Mouse (Mus musculus) CD4-positive naive resting alpha-beta T cell, adult 76 days (primary cell): ENCODE data around the gene Olfr701. TPM values are rescaled to one million over a fixed set of nuclear protein-coding genes. Genes with fewer than 3 reads are reported as not detected.

Experiments used
- total RNA-seq: library from RNA; stranded (reverse); gene quantifications from one replicate; pipeline ENCODE4 v1.2.4, GENCODE M21; 2023

Olfr701 gene
- not detected for total RNA-seq

DNA sequence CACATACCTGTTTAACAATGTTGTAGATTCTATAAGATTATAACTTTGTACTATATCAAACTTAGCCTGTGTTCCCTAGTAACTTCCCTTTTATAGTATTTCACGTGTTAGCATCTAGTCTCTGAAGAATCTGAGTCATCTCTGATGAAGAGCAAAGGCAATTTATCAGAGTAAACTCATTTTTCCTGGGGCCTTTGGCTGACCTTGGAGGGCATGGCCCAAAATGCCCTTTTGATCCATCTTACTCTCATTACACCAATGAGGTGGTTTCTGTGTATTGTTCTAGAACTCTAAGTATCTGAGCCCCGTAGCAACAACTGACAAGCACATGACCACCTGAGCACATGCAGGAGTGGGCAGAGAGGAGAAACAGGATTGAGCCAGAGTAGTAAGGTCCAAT is at the start of gene Olfr701:
Olfr701 (plus strand) TSS at position 301 of the 400 bp plus-strand sequence.

DNA sequence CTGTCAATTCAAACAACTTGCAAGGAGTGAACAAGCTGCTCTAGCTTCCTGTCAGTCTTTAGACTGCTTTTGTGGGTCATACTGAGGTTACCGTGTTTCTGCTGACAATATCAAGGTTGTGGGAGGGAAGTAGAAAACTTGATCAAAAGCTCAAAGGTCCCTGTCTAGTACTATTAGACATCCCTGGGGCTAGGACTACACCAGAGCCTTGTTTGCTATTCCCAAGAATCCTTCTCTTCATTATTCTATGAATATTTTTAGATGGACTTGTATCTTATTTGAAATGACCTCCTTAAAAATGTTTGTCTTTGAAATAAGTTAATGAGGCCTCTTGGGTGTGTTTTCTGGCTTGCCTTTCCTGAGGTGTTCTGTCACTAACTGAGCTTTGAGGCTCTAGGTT is 20.8 kb upstream of the Olfr701 start, which contains the start of gene Olfr699:
Olfr699 (minus strand) TSS at position 101 of the 400 bp plus-strand sequence.

DNA sequence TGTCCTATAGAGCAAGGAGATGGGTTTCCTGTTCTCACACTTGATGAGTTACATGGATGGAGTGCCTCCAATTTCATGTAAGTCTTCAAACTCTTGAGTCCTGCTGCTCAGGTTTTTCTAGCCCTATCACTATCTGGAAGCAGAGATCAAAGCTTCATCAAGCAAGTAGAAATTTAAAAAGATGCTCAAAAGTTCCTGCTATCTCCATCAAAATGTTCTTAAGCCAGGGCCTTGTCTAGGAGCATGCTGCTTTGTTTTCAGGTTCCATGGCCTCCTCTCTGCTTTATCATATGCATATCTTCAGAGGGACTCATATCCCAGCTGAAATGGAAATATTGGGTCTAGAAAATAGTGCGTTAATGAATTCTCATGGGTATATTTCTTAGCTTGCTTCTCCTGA is 5.2 kb upstream of the Olfr701 start, which contains the start of gene Olfr700:
Olfr700 (minus strand) TSS at position 101 of the 400 bp plus-strand sequence.

DNA sequence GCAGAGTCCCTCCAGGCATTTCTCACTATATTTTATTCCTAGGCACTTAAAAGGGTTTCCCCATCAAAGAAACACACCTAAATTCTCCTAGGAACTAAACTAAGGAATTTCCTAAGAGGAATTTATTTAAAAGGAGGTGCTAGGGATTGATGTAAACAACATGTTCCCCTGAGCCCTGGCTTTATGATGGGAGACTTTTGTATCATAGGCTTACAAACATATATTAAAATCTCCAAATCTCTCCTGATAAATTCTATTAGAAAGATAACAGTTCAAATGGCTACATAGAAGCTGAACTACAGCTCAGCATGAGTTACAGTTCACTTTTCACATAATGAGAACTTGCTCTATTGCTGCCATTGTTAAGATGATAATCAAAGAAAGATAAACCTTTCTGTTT is 19.9 kb downstream of the Olfr701 start, which contains the start of gene Olfr702:
Olfr702 (minus strand) TSS at position 101 of the 400 bp plus-strand sequence.

DNA sequence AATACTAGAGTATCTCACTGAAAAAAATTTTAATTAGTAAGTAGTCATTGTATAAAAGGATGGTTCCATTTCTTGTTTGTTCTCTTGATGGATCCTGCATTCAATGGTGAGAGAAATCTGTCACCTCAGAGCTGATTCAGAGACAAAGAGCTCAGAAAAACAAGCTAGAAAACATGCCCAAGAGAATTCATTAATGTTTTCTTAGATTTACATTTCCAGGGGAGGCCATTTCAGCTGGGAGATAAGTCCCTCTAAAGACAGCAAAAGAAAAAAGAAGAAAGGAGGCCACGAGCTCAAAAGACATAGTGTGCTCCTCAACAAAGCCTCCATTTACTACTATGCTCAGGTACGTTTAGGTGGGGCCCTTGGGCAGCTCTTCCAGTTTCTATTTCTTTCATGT is 29.1 kb downstream of the Olfr701 start, which contains the start of gene Olfr703:
Olfr703 (plus strand) TSS at position 301 of the 400 bp plus-strand sequence.

DNA sequence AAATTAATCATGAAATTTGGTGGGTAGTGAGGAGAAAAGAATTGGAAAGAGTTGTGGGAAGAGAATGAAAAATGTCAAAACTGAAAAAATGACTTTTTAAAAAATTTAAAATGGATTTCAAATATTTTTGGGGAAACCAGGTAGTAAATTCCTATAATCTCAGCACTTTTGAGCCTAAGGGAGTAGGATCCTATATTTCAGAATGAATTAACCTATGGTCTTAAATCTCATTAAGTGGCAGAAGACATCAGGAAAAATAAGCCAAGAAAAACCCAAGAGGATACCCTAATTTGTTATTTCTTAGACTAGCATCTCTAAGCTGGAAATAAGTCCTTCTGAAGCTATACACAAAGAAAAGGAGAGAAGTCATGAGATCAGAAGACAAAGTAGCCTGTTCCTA is 49.0 kb downstream of the Olfr701 start, which contains the start of gene Olfr704:
Olfr704 (plus strand) TSS at position 301 of the 400 bp plus-strand sequence.

Other genes with a start within 250 kb of the Olfr701 start
- gene Olfr693, start 133.5 kb upstream of the Olfr701 start, total RNA-seq, result not detected
- not detected for gene Olfr694, start 122.3 kb upstream of the Olfr701 start, total RNA-seq
- gene Olfr695, start 97.7 kb upstream of the Olfr701 start, total RNA-seq, result not detected
- gene Olfr697, start 71.7 kb upstream of the Olfr701 start, total RNA-seq, result not detected
- gene Olfr698, start 58.7 kb upstream of the Olfr701 start, total RNA-seq, result not detected
- not detected for gene Olfr699, start 20.9 kb upstream of the Olfr701 start, total RNA-seq
- not detected for gene Olfr700, start 5.3 kb upstream of the Olfr701 start, total RNA-seq
- not detected for gene Olfr702, start 19.8 kb downstream of the Olfr701 start, total RNA-seq
- not detected for gene Olfr703, start 29.2 kb downstream of the Olfr701 start, total RNA-seq
- not detected for gene Olfr704, start 49.1 kb downstream of the Olfr701 start, total RNA-seq
- not detected for gene Olfr705, start 62.8 kb downstream of the Olfr701 start, total RNA-seq
- gene Olfr706, start 74.0 kb downstream of the Olfr701 start, total RNA-seq, result not detected
- not detected for gene Olfr707, start 87.1 kb downstream of the Olfr701 start, total RNA-seq
- gene Olfr1532-ps1, start 93.9 kb downstream of the Olfr701 start, total RNA-seq, result not detected
- not detected for gene Olfr709-ps1, start 118.1 kb downstream of the Olfr701 start, total RNA-seq
- gene Olfr710, start 134.2 kb downstream of the Olfr701 start, total RNA-seq, result not detected
- not detected for gene Olfr6, start 149.8 kb downstream of the Olfr701 start, total RNA-seq
- not detected for gene Olfr711, start 161.3 kb downstream of the Olfr701 start, total RNA-seq
- gene Olfr2, start 191.9 kb downstream of the Olfr701 start, total RNA-seq, result not detected
- gene Olfr713, start 217.0 kb downstream of the Olfr701 start, total RNA-seq, result not detected